Mouse (Mus musculus) liver, postnatal 0 days (tissue): Measurements from ENCODE around the gene Gfra1. TPM values are rescaled to one million over a fixed set of nuclear protein-coding genes. Genes with fewer than 3 reads are reported as not detected.

Source experiments
- ATAC-seq: fragments of 200-750 bp; cut with Nextera tagmentation; 2 replicates; pipeline ENCODE4 v1.8.0; 2017; ENCODE audit warnings: mild to moderate bottlenecking, moderate library complexity
- DNase-seq: peaks from one replicate; pipeline ENCODE4 v3.0.0-alpha.2; 2016
- H3K27ac ChIP-seq: fragments of 300-500 bp; sonication (generic); 2 replicates; pipeline ENCODE4 v1.5.1; 2014; ENCODE audit warnings: antibody characterized with exemption, moderate library complexity, mild to moderate bottlenecking, low read depth
- H3K27me3 ChIP-seq: fragments of 300-500 bp; sonication (generic); 2 replicates; pipeline ENCODE4 v1.6.1; 2014; ENCODE audit warnings: low read length, control low read depth, mixed read lengths; ENCODE audit not compliant: insufficient read depth
- H3K36me3 ChIP-seq: fragments of 300-500 bp; sonication (generic); replicated peaks from 2 replicates; pipeline ENCODE4 v1.6.1; 2014; ENCODE audit warnings: mild to moderate bottlenecking, control low read depth, low read length, moderate library complexity, mixed read lengths; ENCODE audit not compliant: insufficient read depth
- H3K4me1 ChIP-seq: fragments of 300-500 bp; sonication (generic); 2 replicates; pipeline ENCODE4 v1.6.1; 2014; ENCODE audit warnings: antibody characterized with exemption, mild to moderate bottlenecking, control low read depth; ENCODE audit not compliant: insufficient read depth
- H3K4me2 ChIP-seq: fragments of 300-500 bp; sonication (generic); 2 replicates; pipeline ENCODE4 v1.6.1; 2014; ENCODE audit warnings: low read depth, mild to moderate bottlenecking, low read length, moderate library complexity, mixed read lengths
- H3K4me3 ChIP-seq: fragments of 300-500 bp; sonication (generic); 2 replicates; pipeline ENCODE4 v1.5.1; 2014; ENCODE audit warnings: low read depth, low read length
- H3K9ac ChIP-seq: fragments of 300-500 bp; sonication (generic); replicated peaks from 2 replicates; pipeline ENCODE4 v1.6.1; 2014; ENCODE audit warnings: mild to moderate bottlenecking, moderate library complexity
- H3K9me3 ChIP-seq: fragments of 300-500 bp; sonication (generic); 2 replicates; pipeline ENCODE4 v1.6.1; 2016; ENCODE audit warnings: mild to moderate bottlenecking, control low read depth, low read length, mixed read lengths
- CTCF ChIP-seq: sonication (generic); IDR thresholded peaks from 2 replicates; pipeline ENCODE4 v1.5.1; 2016; ENCODE audit warnings: antibody characterized with exemption, low read depth
- EP300 ChIP-seq: IDR thresholded peaks from 2 replicates; pipeline ENCODE4 v1.6.1; 2016; ENCODE audit warnings: antibody characterized with exemption, low read depth, mild to moderate bottlenecking
- WGBS: fragments of 180-500 bp; shearing (Covaris S2); extraction: QIAGEN DNeasy Blood & Tissue Kit; methylation state at CpG from one replicate; pipeline ENCODE4 v1.1.7; 2014; ENCODE audit not compliant: insufficient replicate concordance; 5-methylcytosine and 5-hydroxymethylcytosine counted together
- polyA plus RNA-seq: library from polyadenylated mRNA; unstranded; fragments of >200 nt; fragmentation: Nextera tagmentation; extraction: Ambion mirVana; gene quantifications from 2 replicates; pipeline ENCODE4 v1.2.1, GENCODE M21; 2015

Gene Gfra1
- polyA plus RNA-seq, 1 experiment from 2014 or later, result 8.8 TPM

DNA sequence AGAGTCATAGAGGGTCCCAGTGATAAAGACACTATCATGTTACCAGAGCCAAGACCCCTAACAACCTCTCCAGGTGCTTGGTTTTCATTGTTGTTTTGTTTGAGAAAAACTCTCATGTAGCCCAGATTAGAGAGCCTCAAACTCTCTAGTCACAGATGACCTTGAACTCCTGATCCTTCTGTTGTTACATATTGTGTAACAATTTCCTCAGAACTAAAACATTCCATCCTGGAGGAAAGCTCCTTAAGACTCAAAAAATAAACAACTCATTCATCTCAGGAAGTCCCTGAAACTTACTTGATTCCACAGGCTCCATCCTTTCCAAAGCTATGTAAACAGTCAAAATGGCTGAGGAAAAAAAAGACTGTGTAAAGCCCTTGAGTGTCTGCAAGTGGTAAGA, 49.0 kb downstream of the Gfra1 start:
- no peak overlapping the region for H3K4me2 ChIP-seq
- H3K4me1 ChIP-seq, result peaks cover 3% of the 10 kb centered on the region; the same call in 1 of the 2 replicates
- no peaks in the 10 kb centered on the region for H3K36me3 ChIP-seq
- no peak overlapping the region for H3K27ac ChIP-seq
- no peak overlapping the region for H3K4me3 ChIP-seq
- H3K9me3 ChIP-seq, result no peaks in the 10 kb centered on the region
- TF ChIP-seq CTCF (no peak), EP300 (no peak)
- no peak for DNase-seq
- no peak overlapping the region for H3K9ac ChIP-seq
- no peak for ATAC-seq
- H3K27me3 ChIP-seq, result no peaks in the 10 kb centered on the region

DNA sequence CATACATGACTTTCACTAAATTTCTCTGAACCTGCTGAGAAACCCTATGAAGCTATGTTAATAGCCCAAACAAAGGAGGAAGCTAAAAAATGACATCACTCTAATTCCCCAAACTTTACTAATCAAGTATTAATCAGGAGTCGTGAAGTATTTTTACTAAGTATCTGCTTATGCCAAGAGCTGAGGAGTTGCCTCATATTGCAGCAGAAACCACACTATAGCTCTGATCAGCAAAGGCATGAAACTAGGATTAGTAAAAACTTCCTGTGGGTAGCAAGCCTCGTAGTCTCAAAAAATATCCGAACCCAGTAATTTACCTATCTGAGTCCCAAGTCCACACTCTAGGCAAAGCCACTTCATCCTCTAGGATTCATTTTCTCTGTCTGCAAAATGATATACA, 55.5 kb downstream of the Gfra1 start:
- WGBS, result 55% methylated on average over 3 of the region's 3 CpGs

GRCm38 (mm10) chr19:58399166-58399565, 56.5 kb downstream of the Gfra1 start:
- Histone ChIP-seq H3K4me3 (no peak overlapping the region), H3K4me2 (no peak overlapping the region), H3K9ac (no peak overlapping the region), H3K27ac (no peak overlapping the region), H3K9me3 (no peaks in the 10 kb centered on the region), H3K27me3 (no peaks in the 10 kb centered on the region), H3K4me1 (peaks cover 17% of the 10 kb centered on the region), H3K36me3 (no peaks in the 10 kb centered on the region)
- ATAC-seq (no peak), DNase-seq (no peak)
- WGBS, result 57% methylated on average over 6 of the region's 6 CpGs
- TF ChIP-seq CTCF (no peak), EP300 (no peak)

More for the DNA sequence above, 55.5 kb downstream of the Gfra1 start:
- H3K9ac ChIP-seq, result no peak overlapping the region
- DNase-seq (no peak), ATAC-seq (no peak)
- no peaks in the 10 kb centered on the region for H3K27me3 ChIP-seq
- no peaks in the 10 kb centered on the region for H3K9me3 ChIP-seq
- H3K4me3 ChIP-seq, result no peak overlapping the region
- H3K27ac ChIP-seq, result no peak overlapping the region
- H3K4me2 ChIP-seq, result no peak overlapping the region
- no peaks in the 10 kb centered on the region for H3K36me3 ChIP-seq
- H3K4me1 ChIP-seq, result peaks cover 14% of the 10 kb centered on the region
- TF ChIP-seq CTCF (no peak), EP300 (no peak)

DNA sequence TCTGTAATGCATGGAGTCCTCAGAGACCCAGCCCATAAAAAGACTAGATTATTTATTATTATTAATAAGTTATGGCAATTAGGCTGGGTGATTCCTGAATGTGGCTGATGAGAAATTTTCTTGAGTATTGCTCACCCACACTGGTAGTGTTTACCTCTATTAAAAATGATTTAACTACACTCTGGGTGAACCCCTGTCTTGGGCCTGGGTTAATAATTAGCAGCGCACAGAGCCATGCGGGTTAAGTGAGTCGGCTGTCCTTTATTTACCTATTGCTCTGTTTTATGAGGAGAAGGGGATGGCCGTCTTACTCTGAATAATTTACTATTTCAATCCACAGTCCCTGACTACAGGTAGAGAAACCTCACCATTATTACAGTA, 59.1 kb downstream of the Gfra1 start:
- Histone ChIP-seq H3K4me2 (peak overlapping the region; percentile 52), H3K4me3 (no peak overlapping the region), H3K27ac (peak overlapping the region; percentile 94), H3K27me3 (no peaks in the 10 kb centered on the region), H3K36me3 (no peaks in the 10 kb centered on the region), H3K9me3 (no peaks in the 10 kb centered on the region), H3K4me1 (peaks cover 14% of the 10 kb centered on the region), H3K9ac (no peak overlapping the region)
- 49% methylated on average over 4 of the region's 4 CpGs for WGBS
- DNase-seq (no peak), ATAC-seq (peak; percentile 39)
- no peak for TF ChIP-seq EP300

DNA sequence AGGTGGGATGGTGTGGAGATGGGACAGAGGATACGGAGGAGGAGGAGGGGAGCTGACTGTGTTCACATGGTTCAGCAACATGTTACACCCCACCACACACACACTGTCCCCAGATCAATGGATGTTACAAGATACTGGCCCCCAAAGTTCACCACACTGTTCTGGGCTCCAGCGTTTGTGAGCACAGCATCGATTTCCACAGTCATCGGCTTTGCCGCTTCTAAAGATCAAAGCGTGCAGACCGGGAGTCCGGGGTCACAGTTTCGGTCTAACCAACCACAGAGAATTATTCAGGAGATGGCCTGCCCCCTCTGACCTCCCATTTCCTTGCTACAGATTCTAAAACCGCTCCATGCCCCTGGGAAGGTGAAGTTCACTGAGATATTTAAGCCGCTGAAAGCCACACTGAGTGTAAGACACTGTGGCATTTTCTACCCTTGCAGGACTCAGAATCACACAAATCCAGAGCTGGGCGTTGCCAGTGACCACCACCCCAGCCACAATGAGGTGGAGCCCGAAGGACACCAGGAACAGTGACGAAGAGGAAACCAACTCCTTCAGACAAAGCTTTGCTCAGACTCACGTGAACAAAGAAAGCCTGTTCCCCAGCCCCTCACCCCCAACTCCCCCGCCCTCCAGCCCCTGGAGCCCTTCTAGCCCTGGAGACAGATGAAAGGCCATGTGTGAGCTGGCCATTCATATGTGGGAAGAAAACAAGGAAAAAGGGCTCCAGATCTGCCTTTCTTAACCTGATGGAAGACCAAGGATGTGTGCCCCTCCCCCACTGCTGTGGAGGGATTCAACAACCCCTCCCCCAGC, 59.7 kb downstream of the Gfra1 start:
- H3K27me3 ChIP-seq, result no peaks in the 10 kb centered on the region
- H3K36me3 ChIP-seq, result no peaks in the 10 kb centered on the region
- ATAC-seq (peak; percentile 88), DNase-seq (peak; percentile 63)
- H3K4me1 ChIP-seq, result peaks cover 14% of the 10 kb centered on the region
- TF ChIP-seq CTCF (no peak), EP300 (peak; percentile 64; the same call in 1 of the 2 replicates)
- H3K4me2 ChIP-seq, result peak overlapping the region; percentile 52
- H3K4me3 ChIP-seq, result no peak overlapping the region
- WGBS, result 55% methylated on average over 16 of the region's 16 CpGs
- H3K27ac ChIP-seq, result peak overlapping the region; percentile 94
- H3K9ac ChIP-seq, result no peak overlapping the region
- H3K9me3 ChIP-seq, result no peaks in the 10 kb centered on the region

DNA sequence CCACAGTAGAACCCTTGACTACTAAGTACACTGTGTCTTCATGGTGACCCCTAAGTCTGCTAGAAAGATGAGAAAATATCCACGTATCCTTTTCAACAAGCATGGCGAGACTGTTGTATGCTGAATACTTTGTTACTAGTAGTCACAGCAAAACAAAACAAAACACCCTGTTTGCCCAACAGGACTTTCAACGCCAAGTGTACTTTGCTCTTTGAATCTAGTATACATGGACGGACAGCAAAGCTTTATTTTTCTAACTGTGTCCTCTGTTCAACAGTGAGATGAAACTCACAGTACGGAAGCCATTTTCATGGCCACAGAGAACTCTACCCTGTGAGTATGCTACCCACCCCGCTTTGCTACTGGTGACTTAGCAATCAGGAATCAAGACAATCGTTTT, 62.6 kb downstream of the Gfra1 start:
- 61% methylated on average over 7 of the region's 7 CpGs for WGBS
- ATAC-seq (peak; percentile 48), DNase-seq (no peak)
- TF ChIP-seq CTCF (no peak), EP300 (no peak)
- Histone ChIP-seq H3K9me3 (no peaks in the 10 kb centered on the region), H3K4me1 (peaks cover 9% of the 10 kb centered on the region), H3K27ac (peak overlapping the region; percentile 62), H3K36me3 (no peaks in the 10 kb centered on the region), H3K9ac (no peak overlapping the region), H3K27me3 (no peaks in the 10 kb centered on the region), H3K4me2 (no peak overlapping the region), H3K4me3 (no peak overlapping the region)

- Histone ChIP-seq H3K9me3 (no peaks in the 10 kb centered on the region), H3K4me1 (peaks cover 9% of the 10 kb centered on the region), H3K27me3 (no peaks in the 10 kb centered on the region), H3K4me2 (no peak overlapping the region), H3K4me3 (no peak overlapping the region), H3K27ac (no peak overlapping the region), H3K9ac (no peak overlapping the region), H3K36me3 (no peaks in the 10 kb centered on the region)
- ATAC-seq (no peak), DNase-seq (no peak)
- TF ChIP-seq CTCF (no peak), EP300 (no peak)
- 64% methylated on average over 5 of the region's 5 CpGs for WGBS
Measured at GRCm38 (mm10) chr19:58391796-58392195, 63.9 kb downstream of the Gfra1 start.
